Mouse (Mus musculus): ENCODE data around the gene Agps.
"Not testable (repeated sequence)": the region's sequence is repeated elsewhere in the genome, so short reads cannot be mapped to it uniquely, and the experiment has no call there.

Agps gene

DNA sequence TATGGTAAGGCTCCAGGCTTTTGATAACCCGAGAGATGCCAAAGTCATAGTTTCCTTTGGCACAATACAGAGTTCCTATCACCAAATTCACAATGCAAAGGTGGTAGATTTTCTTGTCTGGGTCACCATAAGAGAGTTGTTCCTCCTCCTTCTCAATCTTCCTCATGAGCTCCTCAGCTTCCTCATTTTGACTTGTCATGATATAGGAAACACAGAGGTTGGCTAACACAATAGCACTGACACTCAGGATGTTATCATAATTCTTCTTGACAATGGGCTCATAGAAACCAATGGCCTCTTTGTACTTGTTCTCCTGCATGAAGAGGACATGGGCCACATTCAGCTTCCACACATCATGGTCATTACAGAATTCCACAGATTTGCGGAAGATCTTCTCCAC is 104.7 kb downstream of the Agps start:
- DNase-seq, result not testable (repeated sequence)

DNA sequence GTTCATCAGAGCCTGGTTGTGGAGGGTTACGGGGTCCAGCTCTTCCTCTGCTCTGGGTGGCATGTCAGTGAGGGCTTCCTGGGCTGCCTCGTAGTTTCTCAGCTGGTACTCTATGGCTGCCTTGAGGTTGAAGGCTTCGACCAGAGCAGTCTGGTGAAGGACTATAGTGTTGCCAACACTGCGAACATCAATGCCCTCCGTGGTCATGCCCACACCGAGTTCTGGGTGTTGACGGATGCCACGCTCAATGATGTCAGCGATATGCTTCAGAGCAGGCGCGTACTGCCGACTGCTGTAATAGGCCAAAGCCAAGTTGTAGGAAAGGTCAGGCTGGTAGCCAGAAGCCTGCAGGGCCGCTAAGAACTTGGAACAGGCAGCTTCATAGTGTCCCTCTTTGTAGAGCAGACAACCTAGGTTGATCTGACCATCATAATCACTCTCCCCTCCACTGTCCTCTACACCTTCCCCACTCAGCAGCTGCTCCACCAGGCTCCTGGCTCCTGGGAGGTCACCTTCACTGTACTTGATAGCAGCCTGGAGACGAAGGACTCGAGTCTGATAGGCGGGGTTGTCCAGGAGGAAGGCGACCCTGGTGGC is 105.6 kb downstream of the Agps start:
- not testable (repeated sequence) for DNase-seq

DNA sequence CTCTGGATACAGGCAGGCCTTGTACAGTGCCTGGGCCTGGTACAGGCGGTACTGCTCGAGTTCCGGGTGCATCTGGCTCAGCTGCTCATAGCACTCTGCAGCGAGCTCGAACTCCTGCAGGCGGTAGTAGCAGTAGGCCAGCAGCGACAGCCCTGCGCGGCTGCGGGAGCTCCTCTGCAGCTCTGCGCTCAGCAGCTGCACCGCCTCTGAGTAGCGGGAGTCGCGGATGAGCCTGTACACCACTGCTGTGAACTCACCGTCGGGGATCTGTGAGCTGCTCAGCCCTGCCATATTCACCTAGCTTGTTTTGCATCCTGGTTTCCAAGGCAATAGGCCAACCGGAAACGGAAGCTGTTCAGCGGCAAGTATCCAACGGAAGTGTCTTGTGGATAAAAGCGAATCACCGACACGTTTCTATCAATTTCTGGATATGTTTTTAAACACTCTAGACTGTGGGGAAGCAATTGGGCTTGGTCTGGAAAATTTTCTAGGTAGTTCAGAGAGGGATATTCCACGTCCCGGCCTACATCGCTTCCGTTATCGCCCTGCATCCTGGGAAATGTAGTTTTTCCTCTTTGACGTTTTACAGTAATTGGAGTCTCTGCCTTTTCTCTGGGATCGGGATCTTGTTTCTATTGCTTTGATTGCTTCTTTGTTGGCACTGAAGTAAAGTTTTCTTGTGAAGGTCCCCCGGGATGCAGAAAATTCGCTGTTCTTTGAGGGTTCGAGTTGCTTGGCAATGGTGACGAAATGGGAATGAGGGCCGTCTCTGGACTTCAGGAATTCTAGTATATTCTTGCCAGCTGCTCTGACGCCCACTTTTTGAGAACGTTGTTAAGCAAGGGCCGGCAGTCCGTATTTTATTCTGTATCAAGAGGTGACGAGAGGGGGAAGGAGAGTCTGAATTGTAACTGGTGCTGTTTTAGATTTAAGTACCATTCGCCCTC is 106.4 kb downstream of the Agps start, which contains the start of gene Ttc30b:
Gene Ttc30b, minus strand, starts transcription at position 469 of the 947 bp plus-strand sequence.
- DNase-seq, result peak; percentile 74

DNA sequence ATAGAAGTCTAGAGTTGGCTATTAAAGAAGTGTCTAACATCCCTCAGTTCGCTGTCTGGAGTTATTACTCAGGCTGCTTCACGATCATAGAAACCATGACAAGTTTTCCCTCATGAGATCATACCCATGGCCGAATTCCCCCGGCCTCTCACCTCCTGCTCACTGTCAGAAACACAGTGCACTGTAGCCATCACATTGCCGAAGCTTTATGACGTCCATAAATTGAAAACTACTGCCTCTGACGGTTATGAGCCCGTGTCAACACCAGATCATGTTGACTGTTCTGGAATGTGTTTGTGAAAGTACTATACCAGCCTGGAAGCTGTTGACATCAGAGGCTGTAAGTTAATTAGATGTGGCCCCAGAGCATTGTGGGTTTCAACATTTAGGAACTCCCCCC is 118.7 kb downstream of the Agps start:
- no peak for DNase-seq

DNA sequence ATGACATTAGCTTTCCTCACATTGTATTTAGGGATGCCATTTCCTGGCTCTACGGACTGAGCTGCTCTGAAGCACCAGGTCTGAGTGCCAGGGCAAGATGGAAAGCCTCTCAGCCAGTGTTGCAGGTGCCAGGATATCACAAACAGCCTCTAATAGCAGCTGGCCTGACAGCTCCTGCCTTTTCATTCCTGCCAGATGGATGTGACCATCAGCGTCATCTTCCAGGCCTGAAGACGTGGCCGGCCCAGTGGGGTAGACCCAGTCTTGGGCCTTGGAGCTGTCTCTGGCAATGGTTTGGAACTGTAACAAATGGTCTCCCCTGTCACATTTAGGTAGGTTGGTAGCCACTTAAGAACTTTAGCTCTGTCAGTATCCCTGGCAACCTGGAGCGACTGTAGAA is 121.3 kb downstream of the Agps start:
- no peak for DNase-seq

DNA sequence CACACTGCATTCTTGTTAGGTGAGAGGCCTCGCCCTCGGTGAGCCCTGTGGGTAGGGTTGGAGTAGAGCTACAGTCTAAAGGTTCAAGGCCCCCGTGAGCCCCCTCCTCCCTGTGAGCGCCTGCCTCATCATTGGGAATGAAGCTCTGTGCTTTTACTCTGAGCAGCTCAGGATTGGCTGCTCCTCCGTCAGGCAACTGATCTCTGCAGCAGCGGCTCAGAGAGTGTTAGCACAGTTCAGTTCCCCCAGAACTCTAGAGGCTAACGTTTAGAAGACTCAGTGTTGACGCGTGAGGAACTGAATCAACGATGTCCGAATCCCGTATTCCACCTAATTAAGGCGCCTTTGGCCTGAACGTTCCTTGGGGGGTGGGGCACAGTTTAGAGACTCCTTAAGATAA is 123.7 kb downstream of the Agps start:
- DNase-seq, result no peak

DNA sequence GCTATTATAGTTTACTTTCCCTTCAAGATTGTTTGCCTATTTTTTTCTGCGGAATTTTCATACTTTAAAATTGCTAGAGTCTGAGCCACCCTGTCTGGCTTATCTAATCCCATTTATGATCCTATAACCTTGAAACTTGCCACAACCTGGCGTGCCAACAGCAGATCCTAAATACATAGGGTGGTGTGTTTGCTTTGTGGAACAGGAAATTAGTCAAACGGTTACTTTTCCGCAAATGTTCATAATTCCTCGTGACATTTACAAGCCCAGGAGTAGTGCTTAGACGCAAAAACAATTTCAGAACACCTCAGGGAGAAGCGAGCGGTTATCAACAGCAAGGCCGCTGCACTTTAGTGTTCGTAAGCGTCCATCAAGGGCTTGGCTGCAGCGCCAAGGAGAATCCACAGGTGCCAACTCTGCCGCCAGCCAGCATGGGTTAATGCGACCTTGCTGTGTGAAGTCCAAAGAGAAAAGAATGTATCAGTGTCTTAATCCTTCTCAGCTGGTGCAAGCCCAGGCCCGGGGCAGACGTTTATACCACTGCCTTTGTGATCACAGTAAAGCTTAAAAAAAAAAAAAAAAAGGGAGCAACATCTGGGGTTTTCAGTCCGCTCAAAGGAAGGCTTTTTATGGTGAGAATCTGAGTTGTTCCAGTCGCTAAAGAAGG is 127.3 kb downstream of the Agps start:
- DNase-seq, result no peak

DNA sequence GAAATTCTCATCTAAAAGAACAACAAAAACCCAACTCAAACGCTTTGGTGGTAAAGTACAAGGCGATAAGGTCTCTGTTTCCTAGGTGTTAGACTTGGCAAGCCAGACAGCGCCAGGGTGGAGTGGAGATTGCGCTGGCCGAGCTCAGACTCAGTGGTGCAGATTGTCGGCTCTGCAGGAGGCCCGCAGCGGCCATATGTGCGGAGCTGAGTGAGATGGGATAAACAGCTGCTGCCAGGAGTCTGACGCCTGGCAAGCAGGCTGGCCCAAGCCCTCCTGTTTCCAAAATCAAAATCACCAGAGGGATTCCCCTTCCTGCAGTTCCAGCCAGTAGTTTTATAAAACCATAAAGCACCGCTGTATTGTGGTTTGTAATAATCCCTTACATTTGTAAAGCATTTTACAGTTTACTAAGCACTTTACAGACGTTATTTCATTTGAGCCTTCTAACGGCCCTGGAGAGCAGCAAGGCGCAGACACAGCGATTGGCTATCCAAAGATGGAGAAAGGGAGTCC is 127.9 kb downstream of the Agps start:
- no peak for DNase-seq

DNA sequence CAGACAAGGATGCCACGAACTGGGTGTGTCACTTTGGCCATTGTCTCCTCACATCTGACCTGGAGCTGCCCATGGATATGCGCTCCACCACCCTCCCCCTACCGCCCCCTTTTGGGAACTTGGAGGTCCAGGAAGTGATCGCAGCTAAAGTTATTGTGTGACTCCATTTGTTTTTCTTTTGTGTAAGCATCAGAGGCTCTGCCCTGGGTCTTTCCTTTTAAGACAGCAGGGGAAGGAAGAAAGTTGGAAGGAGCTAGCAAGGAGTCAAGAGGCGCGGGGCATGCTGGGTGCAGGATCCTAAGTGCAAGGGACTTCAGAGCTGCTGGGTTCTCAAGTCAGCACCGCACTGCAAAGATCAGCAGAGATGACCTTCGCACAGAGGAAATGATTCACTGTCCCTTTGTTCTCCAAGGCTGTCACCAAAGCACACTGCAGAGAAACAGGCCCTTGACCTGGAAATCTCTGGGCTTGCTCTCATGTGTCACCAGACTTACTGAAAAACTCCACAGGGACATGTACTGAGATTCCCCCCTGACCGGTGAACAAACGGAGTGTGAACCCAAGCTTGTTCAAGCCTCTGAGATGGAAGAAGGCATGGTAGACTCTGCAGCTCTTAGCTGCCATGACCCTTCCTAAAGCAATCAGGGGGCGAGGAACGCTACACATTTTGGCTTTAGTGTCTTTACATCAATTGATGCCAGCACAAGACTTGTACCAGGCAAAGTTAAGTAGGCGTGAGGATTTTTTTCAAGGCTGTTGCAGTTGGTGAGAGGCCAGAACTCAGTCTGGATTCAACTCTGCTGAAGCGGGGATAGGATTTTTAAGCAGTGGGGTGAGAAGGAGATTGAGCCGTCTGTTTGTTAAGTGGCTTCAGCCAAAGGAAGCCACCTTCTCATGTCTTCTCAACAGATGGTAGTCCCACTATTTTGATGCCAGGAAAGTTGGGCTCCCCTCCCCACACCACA is 128.7 kb downstream of the Agps start:
- DNase-seq, result no peak

DNA sequence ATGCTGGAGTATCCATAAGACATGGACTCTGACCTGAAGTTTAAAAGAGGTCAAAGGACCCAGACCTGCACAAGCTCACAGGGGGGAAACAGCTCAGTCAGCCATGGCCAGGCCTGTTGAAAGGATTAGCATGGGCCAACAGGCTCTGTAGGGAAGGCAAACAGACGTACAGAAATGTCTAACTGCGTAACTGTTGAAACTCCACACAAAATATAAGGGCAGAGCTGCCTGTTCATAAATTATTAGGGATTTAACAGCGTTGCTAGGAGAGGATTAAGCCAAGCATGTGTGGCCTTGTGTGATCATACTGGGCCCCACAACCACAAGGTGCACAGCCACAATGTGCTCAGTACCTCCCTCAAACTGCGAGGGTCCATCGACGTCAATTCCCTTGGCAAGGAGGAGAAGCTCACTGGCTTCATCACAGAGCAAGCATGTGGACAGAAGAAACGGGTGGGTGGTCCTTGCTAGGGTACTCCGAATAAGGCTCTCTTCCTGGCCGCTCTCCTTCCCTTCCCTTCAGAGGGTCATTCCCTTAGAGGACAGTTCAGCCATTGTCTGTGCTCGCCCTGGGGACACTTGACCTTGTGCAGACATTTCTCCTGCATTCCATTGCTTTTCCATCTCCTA is 131.3 kb downstream of the Agps start:
- DNase-seq, result no peak

DNA sequence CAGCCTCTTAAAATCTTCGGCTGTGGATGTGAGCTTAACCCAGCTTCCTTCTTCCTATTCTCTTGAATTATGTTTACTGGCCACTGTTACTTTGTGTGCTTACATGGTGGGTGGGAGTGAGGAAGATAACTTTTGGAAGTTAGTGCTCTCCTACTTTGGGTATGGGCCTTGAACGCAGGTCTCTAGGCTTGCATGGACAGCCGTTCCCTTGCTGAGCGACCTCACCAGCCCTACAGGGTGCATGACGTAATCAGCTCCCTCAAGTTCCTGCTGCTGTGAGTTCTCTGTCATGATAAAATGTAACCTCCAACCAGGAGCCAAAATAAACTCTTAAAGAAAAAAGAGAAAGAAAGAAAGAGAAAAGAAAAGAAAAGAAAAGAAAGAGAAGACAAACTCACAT is 132.1 kb downstream of the Agps start:
- DNase-seq, result no peak

DNA sequence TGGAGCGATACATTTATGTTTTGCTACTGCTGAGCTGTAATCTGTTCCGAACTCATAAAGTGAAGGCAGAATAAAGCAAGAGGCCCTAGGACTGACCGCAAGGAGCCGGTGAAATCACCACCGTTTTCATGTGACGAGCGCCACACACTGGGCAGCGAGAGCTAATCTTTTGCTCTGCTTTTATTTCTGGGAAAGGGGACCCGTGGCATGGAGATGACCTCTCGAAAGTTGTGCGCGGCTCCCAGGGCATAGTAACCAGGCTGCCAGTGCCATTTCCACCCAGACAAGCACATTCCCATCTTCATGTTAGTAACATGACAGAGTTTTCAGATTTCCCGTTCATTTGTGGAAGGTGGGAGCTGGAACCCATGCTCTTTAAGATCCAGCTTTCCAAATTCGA is 132.5 kb downstream of the Agps start:
- DNase-seq, result peak; percentile 25

DNA sequence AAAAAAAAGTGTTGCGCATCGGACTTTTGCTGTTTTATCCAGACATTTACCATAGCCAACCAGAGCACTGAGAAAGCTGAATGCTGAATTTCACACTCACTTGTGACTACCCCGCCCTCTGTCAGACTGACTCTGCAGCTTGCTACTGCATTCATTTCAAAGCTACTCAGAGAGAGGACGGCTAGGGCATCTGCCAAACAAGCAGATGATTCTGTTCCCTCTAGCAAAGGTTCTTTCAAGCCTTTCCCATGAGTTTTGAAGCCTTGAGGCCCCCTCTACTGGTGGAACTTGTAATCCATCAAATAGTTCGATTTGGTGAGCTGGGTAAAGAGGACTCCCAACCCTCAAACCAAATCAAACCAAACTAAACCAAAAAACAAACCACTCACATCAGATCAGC is 133.0 kb downstream of the Agps start:
- DNase-seq, result peak; percentile 64

DNA sequence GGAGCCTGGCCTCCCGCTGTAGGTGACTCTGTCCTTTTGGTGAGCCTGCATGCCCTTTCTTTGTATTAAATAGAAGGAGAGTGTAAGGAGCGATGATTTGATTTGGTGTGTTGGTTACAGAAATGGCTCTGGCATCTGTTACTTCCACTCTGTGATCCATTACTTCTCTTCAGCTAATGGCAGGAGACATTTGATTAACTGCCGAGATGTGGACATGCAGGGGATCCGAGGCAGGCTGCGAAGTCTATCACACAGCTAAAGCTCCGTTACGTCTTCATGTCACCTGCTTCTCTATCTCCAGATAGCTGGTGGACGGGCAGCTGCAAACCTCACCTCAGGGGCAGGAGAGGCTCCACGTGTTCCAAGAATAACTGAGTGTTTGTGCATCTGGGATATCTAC is 142.2 kb downstream of the Agps start:
- DNase-seq, result no peak

DNA sequence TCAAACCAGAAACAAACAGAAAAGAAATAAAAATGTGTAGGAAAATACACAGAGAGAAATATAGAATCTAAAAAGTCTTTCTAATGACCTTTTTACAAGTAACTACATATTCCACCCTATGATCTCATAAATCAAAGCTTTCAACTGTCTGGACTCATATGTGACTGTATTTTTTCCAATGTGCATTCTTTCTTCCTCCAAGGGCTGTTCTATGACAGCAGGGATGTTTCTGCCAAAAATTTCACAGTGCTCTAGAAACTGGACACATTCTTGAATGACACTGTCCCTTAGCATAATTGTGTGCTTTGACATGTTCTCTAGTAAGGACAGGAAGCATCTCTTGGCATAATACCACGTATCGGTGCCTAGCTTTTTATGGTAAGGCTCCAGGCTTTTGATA is 144.1 kb downstream of the Agps start:
- DNase-seq, result not testable (repeated sequence)

DNA sequence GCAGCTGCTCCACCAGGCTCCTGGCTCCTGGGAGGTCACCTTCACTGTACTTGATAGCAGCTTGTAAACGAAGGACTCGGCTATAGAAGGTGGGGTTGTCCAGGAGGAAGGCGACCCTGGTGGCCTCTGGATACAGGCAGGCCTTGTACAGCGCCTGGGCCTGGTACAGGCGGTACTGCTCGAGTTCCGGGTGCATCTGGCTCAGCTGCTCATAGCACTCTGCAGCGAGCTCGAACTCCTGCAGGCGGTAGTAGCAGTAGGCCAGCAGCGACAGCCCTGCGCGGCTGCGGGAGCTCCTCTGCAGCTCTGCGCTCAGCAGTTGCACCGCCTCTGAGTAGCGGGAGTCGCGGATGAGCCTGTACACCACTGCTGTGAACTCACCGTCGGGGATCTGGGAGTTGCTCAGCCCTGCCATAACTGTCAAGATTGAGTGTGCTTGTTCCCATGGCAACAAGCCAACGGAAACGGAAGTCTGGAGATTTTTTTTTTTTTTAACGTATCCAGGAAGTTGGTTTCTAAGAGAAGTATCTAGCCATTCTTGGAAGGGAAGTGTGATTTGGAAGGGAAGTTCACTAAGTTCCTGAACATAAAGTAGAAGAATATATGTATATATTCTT is 145.9 kb downstream of the Agps start, which contains the start of gene Ttc30a2:
Gene Ttc30a2, minus strand, starts transcription at position 419 of the 617 bp plus-strand sequence.
- DNase-seq, result peak; percentile 11
